Mouse (Mus musculus): ENCODE data around the gene Ankrd23. TPM values are rescaled to one million over a fixed set of nuclear protein-coding genes. Genes with fewer than 3 reads are reported as not detected.
"Not testable (repeated sequence)": the region's sequence is repeated elsewhere in the genome, so short reads cannot be mapped to it uniquely, and the experiment has no call there.

Ankrd23 gene
- 2.4 and 2.5 TPM in 2 replicates for polyA plus RNA-seq (2015; fragmentation: Nextera tagmentation; extraction: Ambion mirVana)

DNA sequence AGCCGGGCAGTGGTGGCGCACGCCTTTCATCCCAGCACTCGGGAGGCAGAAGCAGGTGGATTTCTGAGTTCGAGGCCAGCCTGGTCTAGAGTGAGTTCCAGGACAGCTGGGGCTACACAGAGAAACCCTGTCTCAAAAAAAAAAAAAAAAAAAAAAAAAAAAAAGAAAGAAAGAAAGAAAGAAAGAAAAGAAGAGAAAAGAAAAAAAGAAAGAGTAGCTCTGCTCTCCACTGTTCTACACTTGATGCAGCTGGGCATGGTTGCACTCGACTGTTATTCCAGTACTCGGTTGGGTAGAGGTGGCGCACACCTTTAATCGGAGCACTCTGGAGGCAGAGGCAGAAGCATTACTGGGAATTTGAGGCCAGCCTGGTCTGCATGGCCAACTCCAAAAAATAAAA, at the start of gene Ankrd23:
Ankrd23 (minus strand) TSS at position 101 of the 400 bp plus-strand sequence.
- not testable (repeated sequence) for H3K27ac ChIP-seq; H3K27me3 ChIP-seq; DNase-seq; ATAC-seq (ENCODE audit: low read depth); H3K4me3 ChIP-seq (replicated peaks); H3K4me2 ChIP-seq; H3K9me3 ChIP-seq (replicated peaks); H3K9ac ChIP-seq
- H3K36me3 ChIP-seq: peaks cover 18% of the 10 kb centered on the region
- H3K4me1 ChIP-seq (replicated peaks): peaks cover 13% of the 10 kb centered on the region; the same call in 1 of the 2 replicates
- WGBS (ENCODE audit: insufficient replicate concordance): 77% methylated on average over 9 of the region's 9 CpGs

DNA sequence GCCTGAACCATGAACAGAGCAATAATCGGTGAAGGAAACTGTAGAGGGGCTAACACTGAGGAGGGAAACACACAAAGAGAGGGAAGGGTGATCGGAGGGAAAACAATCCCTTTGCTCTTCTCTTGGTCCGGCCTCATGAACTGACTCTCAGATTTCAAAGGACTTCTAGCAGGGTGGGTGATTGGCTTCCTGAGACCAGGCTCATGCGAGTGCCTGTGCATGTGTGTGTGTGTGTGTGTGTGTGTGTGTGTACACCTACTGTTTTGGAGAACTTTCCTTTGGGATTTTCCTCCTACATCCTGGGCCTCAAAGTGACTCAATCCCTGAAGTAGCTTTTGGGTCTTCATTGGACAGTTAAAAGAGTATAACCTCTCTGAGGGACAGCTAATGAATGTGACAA, 49.6 kb upstream of the Ankrd23 start:
- Histone ChIP-seq H3K4me1 (replicated peaks) (peaks cover 32% of the 10 kb centered on the region), H3K9me3 (replicated peaks) (no peaks in the 10 kb centered on the region), H3K4me2 (no peak overlapping the region), H3K27me3 (0 out of 2 replicates have a peak, but pooled peaks cover 3% of the 10 kb centered on the region), H3K27ac (no peak overlapping the region), H3K4me3 (replicated peaks) (no peak overlapping the region), H3K9ac (no peak overlapping the region), H3K36me3 (no peaks in the 10 kb centered on the region)
- 63% methylated on average over 4 of the region's 4 CpGs for WGBS (ENCODE audit: insufficient replicate concordance)
- no peak for DNase-seq
- no peak for ATAC-seq (ENCODE audit: low read depth)

DNA sequence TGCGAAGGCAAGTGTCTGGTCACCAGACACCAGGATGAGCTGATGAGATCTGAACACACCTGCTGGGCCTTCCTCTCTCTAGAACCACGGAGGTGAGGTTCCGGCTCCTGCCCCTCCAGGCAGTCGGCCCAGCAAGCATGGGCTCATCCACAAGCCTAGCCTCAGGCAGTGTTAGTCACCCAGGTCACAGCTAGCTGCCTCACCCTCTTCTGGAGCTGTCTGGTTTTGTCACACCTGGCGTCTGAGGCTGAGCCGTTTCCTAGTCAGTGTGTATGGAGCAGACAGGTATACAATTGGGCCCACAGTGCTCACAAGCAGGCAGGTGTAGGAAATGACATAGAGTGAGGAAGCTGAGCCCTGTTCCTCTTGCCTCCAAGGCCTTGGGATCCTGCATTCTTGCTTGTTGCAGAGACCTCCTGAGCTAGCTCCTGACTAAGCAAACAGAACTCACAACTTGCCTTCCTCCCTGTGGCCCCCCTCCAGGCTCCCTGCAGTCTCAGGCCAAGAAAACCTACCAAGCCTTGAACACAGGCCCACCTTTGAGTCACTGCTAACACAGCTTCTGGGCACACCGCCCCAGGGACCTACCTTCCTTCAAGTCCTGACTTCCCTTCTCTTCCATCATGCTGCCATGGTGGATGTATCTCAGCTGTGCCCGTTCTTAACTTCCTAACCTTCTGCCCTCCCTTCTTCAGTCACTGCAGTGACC, 46.9 kb upstream of the Ankrd23 start:
- H3K4me3 ChIP-seq (replicated peaks): no peak overlapping the region
- DNase-seq (no peak), ATAC-seq (ENCODE audit: low read depth) (no peak)
- 0 out of 2 replicates have a peak, but pooled peaks cover 3% of the 10 kb centered on the region for H3K27me3 ChIP-seq
- H3K9me3 ChIP-seq (replicated peaks): no peaks in the 10 kb centered on the region
- H3K4me1 ChIP-seq (replicated peaks): peaks cover 34% of the 10 kb centered on the region
- H3K9ac ChIP-seq: no peak overlapping the region
- H3K4me2 ChIP-seq: no peak overlapping the region
- H3K27ac ChIP-seq: no peak overlapping the region
- H3K36me3 ChIP-seq: no peaks in the 10 kb centered on the region
- WGBS (ENCODE audit: insufficient replicate concordance): 70% methylated on average over 8 of the region's 8 CpGs

DNA sequence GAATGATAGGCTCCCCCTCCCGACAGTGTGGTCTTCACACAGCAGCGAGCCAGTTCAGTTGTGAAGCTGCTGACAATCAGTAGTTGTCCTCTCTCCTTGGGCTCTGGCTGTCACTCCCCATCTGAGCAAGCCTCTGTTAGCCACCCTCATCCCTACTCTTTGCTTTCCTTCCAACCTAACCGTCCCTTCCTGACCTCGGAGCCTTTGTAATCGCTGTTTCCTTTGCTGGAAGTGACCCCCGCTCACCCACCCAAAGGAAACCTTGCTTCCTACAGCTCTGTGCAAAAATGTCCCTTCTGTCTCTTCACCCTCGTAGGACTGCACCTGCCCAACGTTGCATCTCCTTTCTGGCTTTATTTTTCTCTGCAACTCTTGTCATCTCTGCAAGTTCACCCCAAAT, 45.5 kb upstream of the Ankrd23 start:
- no peak overlapping the region for H3K27ac ChIP-seq
- WGBS (ENCODE audit: insufficient replicate concordance): 47% methylated on average over 8 of the region's 8 CpGs
- H3K36me3 ChIP-seq: no peaks in the 10 kb centered on the region
- H3K27me3 ChIP-seq: 0 out of 2 replicates have a peak, but pooled peaks cover 4% of the 10 kb centered on the region
- no peak overlapping the region for H3K9ac ChIP-seq
- no peaks in the 10 kb centered on the region for H3K9me3 ChIP-seq (replicated peaks)
- ATAC-seq (ENCODE audit: low read depth) (no peak), DNase-seq (no peak)
- no peak overlapping the region for H3K4me2 ChIP-seq
- H3K4me1 ChIP-seq (replicated peaks): peaks cover 34% of the 10 kb centered on the region
- no peak overlapping the region for H3K4me3 ChIP-seq (replicated peaks)

DNA sequence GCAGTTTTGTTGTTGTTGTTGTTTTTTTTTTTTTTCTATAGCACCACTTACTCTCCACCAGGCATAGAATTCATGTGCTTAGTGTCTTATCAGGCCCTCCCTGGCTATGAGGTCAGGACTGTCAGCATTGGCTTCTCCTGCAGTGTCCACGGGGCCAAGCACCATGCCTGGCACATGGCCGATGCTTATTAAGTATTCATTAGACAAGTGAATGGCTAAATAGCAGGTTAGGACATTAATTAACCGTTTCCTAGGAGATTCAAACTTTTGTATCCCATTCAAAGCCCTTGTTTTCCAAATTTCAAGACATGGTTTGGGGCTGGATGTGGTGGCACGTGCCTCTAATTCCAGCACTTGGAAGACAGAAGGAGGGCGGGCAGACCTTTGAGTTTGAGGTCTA, 44.6 kb upstream of the Ankrd23 start:
- Histone ChIP-seq H3K27me3 (0 out of 2 replicates have a peak, but pooled peaks cover 5% of the 10 kb centered on the region), H3K4me3 (replicated peaks) (no peak overlapping the region), H3K27ac (0 out of 2 replicates have a peak overlapping the region, but pooled peaks have one; percentile 41), H3K4me1 (replicated peaks) (peaks cover 42% of the 10 kb centered on the region), H3K36me3 (no peaks in the 10 kb centered on the region), H3K9ac (peak overlapping the region; percentile 47; the same call in 1 of the 2 replicates), H3K9me3 (replicated peaks) (no peaks in the 10 kb centered on the region), H3K4me2 (peak overlapping the region; percentile 67)
- WGBS (ENCODE audit: insufficient replicate concordance): 55% methylated on average over 5 of the region's 5 CpGs
- ATAC-seq (ENCODE audit: low read depth): no peak
- no peak for DNase-seq

DNA sequence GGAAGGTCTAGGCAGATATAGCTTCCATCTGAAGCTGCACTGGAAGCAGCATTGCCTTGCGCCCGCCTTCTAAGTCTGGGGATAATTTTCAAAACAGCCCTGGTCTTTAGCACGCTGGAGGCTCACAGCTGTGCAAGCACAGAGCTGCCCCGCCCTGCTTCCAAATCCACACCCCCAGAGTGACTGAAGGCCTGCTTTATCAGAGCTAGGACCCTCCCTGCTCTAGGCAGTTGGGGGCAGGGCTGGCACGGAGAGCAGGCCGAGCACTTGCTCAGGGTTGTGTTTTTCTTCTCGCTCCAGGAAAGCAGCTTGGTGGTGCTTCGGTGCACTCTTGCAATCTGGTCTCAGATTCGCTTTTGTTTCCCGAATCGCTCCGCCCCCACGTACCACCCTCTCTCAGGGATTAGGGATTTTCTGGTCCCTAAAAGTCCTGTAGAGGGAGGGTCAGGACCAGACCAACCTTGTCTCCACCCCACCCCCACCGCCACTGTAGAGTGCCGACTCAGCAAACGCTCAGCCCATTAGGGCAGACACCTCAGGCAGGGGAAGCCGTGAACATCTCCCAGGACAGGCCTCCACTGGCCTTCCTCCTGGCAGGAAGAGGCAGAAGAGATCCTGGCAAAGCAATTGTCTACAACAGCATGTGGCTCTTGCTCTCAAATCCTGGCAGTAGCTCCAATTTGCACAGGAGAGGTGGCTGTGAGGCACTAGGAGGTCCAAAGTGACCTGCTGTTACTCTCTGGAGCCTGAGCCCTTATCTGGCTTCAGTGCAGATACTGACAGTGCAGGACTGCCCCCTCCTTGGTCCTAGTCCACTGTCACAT, 43.9 kb upstream of the Ankrd23 start:
- H3K9me3 ChIP-seq (replicated peaks): no peaks in the 10 kb centered on the region
- H3K27ac ChIP-seq: peak overlapping the region; percentile 41
- DNase-seq: peak; percentile 70
- H3K4me2 ChIP-seq: peak overlapping the region; percentile 67
- 6% methylated on average over 17 of the region's 17 CpGs for WGBS (ENCODE audit: insufficient replicate concordance)
- H3K4me3 ChIP-seq (replicated peaks): peak overlapping the region; percentile 42
- peaks cover 41% of the 10 kb centered on the region for H3K4me1 ChIP-seq (replicated peaks)
- H3K9ac ChIP-seq: peak overlapping the region; percentile 47
- H3K27me3 ChIP-seq: 0 out of 2 replicates have a peak, but pooled peaks cover 5% of the 10 kb centered on the region
- H3K36me3 ChIP-seq: no peaks in the 10 kb centered on the region
- peak; percentile 94 for ATAC-seq (ENCODE audit: low read depth)

DNA sequence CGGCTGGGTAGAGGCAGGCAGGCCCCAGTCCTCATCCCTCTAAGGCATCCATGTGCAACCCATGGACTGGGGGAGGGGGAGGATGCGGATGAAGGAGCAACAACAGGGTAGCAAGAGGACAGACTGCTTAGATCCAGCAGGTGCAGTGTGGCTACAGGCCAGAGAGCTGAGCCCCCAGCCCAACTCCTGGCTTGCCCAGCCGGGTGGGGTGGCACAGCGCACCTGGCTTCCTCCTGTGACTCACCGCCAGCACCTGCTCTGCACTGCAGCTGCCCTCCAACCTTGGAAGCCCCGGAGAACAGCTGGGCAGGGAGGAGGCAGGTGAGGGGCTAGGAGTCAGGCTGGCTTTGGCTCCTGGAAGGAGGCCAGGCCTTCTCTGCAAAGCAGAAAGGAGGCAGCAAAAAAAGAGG, 43.3 kb upstream of the Ankrd23 start:
- DNase-seq (no peak), ATAC-seq (ENCODE audit: low read depth) (peak; percentile 17)
- H3K36me3 ChIP-seq: no peaks in the 10 kb centered on the region
- peak overlapping the region; percentile 47 for H3K9ac ChIP-seq
- peak overlapping the region; percentile 42 for H3K4me3 ChIP-seq (replicated peaks)
- H3K27ac ChIP-seq: peak overlapping the region; percentile 41
- H3K4me2 ChIP-seq: peak overlapping the region; percentile 67
- H3K27me3 ChIP-seq: 0 out of 2 replicates have a peak, but pooled peaks cover 5% of the 10 kb centered on the region
- peaks cover 41% of the 10 kb centered on the region for H3K4me1 ChIP-seq (replicated peaks)
- 60% methylated on average over 6 of the region's 6 CpGs for WGBS (ENCODE audit: insufficient replicate concordance)
- H3K9me3 ChIP-seq (replicated peaks): no peaks in the 10 kb centered on the region

DNA sequence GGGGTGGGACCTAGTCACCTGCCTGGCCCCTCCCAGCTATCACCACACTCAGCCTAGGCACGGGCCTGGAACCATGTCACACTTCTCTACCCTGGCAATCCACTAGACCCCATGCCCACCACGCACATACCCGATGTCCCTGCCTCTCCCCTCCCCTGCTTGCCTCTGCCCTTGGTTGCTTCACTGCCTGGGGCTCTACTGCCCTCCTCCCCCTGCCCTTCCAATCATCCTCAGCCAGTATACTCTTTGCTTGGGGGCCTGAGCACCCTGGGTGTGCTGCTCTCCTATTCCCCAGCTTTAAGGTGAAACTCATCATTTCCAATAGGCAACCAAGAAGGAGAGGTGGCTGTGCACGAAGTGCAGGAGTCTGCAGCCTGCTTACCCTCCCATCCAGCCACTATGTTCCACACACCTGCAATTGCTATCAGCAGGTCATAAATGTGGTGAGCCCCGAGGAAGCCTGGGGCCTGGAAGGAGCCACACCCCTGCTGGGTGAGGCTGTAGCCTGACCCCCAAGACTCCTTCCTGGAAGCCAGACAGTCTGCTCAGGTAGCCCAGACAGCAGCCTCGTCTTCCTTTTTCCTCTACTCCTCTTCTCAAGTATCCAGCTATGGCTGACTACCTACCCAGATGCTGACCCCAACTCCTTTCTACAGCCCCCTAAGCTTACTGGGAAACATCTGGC, 40.5 kb upstream of the Ankrd23 start:
- WGBS (ENCODE audit: insufficient replicate concordance): 58% methylated on average over 6 of the region's 6 CpGs
- Histone ChIP-seq H3K4me3 (replicated peaks) (no peak overlapping the region), H3K9ac (no peak overlapping the region), H3K27ac (no peak overlapping the region), H3K27me3 (peaks cover 2% of the 10 kb centered on the region; the same call in 1 of the 2 replicates), H3K9me3 (replicated peaks) (no peaks in the 10 kb centered on the region), H3K36me3 (no peaks in the 10 kb centered on the region), H3K4me1 (replicated peaks) (peaks cover 43% of the 10 kb centered on the region), H3K4me2 (no peak overlapping the region)
- DNase-seq: no peak
- no peak for ATAC-seq (ENCODE audit: low read depth)

DNA sequence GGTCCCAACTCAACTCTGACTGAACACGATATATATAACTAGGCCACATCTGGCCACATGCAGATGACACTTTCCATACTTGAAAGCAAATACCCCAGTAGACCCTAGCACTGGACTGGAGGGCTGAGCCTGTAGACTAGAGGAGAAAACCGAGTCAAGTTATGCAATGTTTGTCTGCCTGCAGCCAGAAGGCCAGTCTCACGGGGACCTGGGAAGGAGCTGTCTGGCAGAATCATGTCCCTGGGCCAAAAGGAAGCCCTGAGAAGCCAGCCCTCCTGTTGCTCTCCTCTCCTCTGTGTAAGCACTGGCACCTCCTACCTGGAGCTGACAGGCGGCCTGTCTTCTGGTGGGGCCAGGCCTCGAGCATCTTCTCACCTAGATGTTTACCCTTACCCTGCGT, 38.7 kb upstream of the Ankrd23 start:
- Histone ChIP-seq H3K4me1 (replicated peaks) (peaks cover 37% of the 10 kb centered on the region), H3K4me3 (replicated peaks) (no peak overlapping the region), H3K27me3 (peaks cover 2% of the 10 kb centered on the region; the same call in 1 of the 2 replicates), H3K9me3 (replicated peaks) (no peaks in the 10 kb centered on the region), H3K27ac (no peak overlapping the region), H3K36me3 (no peaks in the 10 kb centered on the region), H3K4me2 (no peak overlapping the region), H3K9ac (no peak overlapping the region)
- WGBS (ENCODE audit: insufficient replicate concordance): 52% methylated on average over 6 of the region's 6 CpGs
- no peak for ATAC-seq (ENCODE audit: low read depth)
- DNase-seq: no peak

DNA sequence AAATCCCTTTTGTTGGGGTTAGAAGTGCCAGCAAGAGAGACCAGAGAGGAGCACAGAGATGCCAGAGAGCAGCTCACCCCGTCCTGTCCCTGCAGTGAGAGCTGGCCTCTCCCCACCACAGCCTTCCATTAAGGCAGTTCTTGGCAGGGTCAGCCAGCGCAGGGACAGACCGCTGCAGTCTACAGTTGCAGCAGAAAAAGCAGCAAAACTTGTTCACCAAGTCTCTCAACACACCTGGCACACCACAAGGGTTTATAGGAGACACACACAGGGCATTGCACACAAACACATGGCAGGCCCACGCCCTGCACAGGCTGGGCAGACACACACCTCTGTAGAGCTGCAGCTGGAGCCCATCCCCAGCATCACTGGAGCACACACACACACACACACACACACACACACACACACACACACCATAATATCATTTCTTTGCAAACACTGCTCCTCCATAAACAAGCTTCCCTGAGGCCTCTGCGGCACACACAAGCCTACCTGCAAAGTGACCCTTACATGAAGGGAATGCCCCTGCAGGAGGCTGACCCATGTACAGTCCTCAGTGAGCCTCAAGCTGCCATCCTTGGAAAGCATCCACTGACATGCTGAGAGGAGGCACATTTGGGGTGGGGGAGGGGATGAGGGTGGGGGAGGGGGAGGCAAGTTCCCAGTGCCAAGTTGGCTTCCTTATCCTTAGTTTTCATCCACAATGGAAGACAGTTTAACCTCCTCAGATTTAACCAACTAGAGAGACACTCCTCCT, 37.7 kb upstream of the Ankrd23 start:
- Histone ChIP-seq H3K27ac (no peak overlapping the region), H3K4me3 (replicated peaks) (no peak overlapping the region), H3K9me3 (replicated peaks) (no peaks in the 10 kb centered on the region), H3K4me2 (no peak overlapping the region), H3K4me1 (replicated peaks) (peaks cover 28% of the 10 kb centered on the region), H3K9ac (no peak overlapping the region), H3K36me3 (no peaks in the 10 kb centered on the region), H3K27me3 (peaks cover 2% of the 10 kb centered on the region; the same call in 1 of the 2 replicates)
- DNase-seq (no peak), ATAC-seq (ENCODE audit: low read depth) (no peak)
- WGBS (ENCODE audit: insufficient replicate concordance): 65% methylated on average over 5 of the region's 5 CpGs

Data from liver, embryonic 13.5 days (tissue).